Mouse (Mus musculus) CD4-positive, CD25-positive, alpha-beta regulatory T cell, adult 4 months (primary cell): Measurements from ENCODE around the gene Postn. TPM values are rescaled to one million over a fixed set of nuclear protein-coding genes. Genes with fewer than 3 reads are reported as not detected.
A peak's percentile ranks its signal among the peaks of the same experiment; 100 is the strongest.

Experiments
- ATAC-seq: one replicate; pipeline ENCODE4 v1.8.0; 2017
- polyA plus RNA-seq, 2 experiments: library from polyadenylated mRNA; unstranded; fragments of 100-300 nt; shearing (Covaris generic); gene quantifications; one replicate each; pipeline ENCODE4 v1.2.1; 2017

Postn gene
- not detected for polyA plus RNA-seq

DNA sequence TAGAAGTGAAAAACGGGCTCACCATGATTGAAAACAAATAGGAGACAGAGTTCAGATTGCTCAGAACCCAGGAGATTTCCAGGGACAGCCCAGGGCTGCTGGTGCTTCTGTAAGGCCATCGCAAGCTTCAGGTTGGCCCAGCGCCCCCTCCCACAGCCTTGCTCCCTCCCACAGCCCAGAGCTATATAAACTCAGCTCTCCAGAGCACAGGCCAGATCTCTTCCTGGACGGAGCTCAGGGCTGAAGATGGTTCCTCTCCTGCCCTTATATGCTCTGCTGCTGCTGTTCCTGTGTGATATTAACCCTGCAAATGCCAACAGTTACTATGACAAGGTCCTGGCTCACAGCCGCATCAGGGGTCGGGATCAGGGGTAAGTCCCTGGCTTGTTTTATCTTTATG, at the start of gene Postn:
Postn (plus strand) TSS at position 213 of the 400 bp plus-strand sequence.
- no peak for ATAC-seq

GRCm38 (mm10) chr3:54314055-54314454, 46.9 kb upstream of the Postn start:
- no peak for ATAC-seq

DNA sequence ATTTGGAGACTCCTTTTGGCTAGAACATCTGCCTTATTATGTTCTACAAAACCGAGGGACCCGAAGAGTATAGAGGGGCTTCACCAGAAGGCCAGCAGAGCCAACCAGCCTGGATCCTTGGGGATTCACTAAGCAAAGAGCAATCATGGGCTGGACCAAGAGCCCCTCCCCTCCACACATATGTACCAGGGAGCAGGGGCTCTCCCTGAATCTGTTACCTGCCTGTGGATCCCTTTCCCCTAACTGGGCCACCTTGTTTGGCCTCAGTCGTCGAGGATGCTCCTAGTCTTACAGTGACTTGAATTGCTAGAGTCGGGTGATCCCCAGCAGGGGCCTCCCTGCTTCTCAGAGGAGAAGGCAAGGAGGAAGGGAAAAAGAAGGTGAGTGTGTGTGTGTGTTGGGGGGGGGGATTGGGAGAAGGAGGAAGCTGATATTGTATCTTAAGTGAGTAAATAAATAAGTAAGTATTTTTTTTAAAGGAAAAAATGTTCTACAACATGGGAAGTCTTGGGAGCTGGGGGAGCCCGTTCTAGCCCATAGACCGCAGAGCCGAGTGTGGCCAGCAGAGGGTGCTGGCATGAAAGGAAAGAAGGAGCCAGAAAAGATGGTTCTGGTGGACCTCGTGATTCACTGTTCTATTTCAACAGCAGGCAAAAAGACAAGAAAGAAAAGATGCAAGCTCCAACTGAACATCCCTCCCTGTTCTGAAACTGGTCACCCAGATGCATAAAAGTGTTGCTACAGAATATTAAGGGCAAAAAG, 7.8 kb upstream of the Postn start:
- ATAC-seq, result peak; percentile 90

GRCm38 (mm10) chr3:54357561-54357960, 3.3 kb upstream of the Postn start:
- peak; percentile 65 for ATAC-seq

- no peak for ATAC-seq
Observed at GRCm38 (mm10) chr3:54358463-54359189, 2.3 kb upstream of the Postn start.

DNA sequence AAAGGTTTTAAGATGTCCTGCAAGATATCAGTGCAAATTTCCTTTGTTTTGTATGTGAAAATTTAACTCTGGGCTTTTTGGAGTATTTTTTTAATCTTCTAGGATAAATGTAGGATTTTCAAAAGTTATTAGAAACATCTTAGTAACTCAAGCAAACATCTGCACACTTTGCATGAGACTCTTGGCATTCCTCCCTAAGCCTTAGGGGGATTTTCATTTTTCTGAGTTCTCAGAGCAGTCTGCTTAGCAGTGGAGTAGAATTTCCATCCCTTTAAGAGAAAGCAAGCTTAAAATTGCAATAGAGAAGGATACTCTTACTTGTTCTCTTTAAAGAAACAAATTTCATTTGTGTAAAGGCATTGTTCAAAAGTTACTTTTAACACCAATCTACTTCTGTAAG, 747 bp downstream of the Postn start:
- ATAC-seq, result no peak

DNA sequence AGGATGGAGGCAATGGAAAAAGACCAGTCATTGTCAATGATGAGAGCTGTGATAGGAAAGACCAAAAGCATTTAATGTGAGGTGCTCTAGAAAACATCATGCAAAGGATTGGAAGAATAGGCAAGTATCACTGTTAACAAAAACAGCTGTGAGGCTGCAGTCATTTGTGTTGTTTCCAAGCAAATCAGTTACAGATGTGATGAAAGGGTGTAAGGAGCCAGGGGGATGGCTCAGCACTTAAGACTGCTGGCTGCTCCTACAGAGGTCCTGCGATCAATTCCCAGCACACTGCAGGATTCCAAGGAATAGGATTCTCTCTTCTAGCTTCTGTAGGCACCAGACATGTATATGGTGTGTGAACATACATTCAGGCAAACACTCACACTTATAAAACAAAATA, 10.1 kb downstream of the Postn start:
- ATAC-seq, result no peak

DNA sequence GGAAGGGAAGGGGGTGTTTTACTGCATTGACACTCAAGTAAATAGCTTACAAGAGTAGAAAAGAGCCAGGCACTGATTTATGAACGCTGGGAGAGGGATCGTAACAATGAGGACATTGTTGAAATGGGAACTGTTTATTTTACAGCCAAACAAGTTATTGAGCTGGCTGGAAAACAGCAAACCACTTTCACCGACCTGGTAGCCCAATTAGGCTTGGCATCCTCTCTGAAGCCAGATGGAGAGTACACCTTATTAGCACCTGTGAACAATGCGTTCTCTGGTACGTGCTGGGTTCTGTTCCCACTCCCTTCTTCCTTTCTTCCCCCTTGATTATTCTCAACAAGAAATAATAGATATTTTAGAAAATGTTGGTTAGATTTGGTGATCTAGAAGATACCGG, 11.7 kb downstream of the Postn start:
- no peak for ATAC-seq

- ATAC-seq, result no peak
Observed at GRCm38 (mm10) chr3:54376014-54376413, 15.1 kb downstream of the Postn start.

- ATAC-seq, result no peak
Observed at GRCm38 (mm10) chr3:54377647-54378046, 16.7 kb downstream of the Postn start.

GRCm38 (mm10) chr3:54378135-54378534, 17.2 kb downstream of the Postn start:
- no peak for ATAC-seq

- ATAC-seq, result no peak
Observed at GRCm38 (mm10) chr3:54379981-54380380, 19.1 kb downstream of the Postn start.

- no peak for ATAC-seq
Observed at GRCm38 (mm10) chr3:54399321-54399720, 38.4 kb downstream of the Postn start.

- peak; percentile 92 for ATAC-seq
Observed at GRCm38 (mm10) chr3:54399911-54400310, 39.0 kb downstream of the Postn start.

DNA sequence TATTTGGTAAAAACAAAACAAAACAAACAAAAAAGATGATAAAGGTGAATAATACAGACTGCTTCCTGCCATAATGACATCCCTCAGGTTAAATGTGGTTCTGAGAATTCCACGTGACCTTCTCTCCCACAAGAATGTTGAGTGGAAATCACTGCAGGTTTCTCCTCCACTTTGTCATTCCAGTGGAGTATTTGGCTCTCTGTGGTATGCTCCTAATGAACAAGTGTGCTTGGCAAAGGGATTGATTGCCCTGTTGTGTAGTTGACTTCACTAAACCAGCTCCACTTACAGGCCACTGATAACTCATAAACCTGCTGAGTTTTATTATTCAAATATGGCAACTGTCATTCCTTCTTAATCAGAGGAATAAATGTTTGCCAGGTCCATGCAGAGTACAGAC, 39.7 kb downstream of the Postn start:
- no peak for ATAC-seq

- ATAC-seq, result no peak
Observed at GRCm38 (mm10) chr3:54401706-54402105, 40.8 kb downstream of the Postn start.

DNA sequence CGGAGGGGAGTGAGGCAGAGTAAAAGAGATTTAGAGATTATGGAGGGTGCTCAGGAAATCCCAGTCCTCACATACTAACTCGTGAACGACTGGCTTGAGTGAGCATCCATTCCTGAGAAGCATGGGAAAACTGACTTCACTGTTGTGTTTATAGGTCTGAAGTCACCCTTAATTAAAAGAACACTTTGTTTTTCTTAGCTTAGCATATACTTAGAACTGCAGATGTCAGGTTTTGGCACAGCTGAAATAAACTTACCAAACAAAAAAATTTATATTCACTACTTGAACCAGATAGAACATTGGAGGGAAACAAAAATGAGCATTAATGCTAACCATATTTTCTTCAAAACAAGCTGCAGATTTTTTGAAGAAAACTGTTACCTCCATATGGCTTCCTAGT, 42.9 kb downstream of the Postn start:
- ATAC-seq, result no peak

DNA sequence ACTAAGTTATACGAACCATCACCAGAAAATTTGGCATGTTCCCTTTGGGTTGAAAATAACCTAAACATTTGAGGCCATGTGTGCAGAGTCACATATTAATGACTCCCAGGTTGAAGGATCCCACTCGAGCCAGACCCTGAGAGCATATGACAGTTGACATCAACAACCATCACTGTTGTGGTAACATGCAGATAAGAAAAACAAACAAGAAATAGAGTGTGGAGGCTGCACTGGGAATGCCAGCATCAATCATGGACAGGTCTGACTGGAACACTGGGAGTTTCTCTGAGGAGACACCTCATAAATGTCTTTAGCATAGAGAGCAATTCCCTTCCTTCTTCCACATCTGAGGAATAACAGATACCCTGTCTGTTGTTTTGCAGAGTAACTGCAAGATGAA, 45.7 kb downstream of the Postn start:
- no peak for ATAC-seq

GRCm38 (mm10) chr3:54411052-54411451, 50.1 kb downstream of the Postn start:
- no peak for ATAC-seq

- no peak for ATAC-seq
Observed at GRCm38 (mm10) chr3:54412885-54413583, 52.1 kb downstream of the Postn start.

GRCm38 (mm10) chr3:54413584-54413897, 52.6 kb downstream of the Postn start:
- ATAC-seq, result no peak

- no peak for ATAC-seq
Observed at GRCm38 (mm10) chr3:54414386-54414785, 53.5 kb downstream of the Postn start.

DNA sequence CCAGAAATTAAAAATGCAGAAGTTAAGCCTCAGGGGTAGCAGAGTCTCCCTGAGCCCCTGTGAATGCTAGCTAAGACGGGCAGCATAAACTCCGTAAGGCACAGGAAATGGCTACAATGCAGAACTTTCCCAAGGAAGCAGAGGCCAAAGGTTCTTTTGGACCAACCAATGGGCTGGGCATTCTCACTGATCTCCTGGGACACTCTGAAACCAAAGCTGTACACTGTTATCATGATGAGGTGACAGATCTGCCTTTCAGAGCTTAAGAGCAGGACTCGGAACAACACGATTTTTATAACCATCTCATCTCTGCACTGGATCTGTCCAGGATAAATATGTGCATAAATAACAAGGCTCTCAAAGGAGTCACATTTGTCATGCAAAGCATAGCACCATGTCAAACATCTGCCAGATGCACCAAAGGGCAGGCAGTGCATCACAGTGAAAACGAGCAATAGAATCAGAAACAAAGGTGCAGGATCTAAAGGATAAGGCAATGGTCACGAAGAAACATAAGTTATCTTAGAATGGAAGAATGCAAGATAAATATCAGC, 57.0 kb downstream of the Postn start:
- no peak for ATAC-seq
